In the genomic region with DNA sequence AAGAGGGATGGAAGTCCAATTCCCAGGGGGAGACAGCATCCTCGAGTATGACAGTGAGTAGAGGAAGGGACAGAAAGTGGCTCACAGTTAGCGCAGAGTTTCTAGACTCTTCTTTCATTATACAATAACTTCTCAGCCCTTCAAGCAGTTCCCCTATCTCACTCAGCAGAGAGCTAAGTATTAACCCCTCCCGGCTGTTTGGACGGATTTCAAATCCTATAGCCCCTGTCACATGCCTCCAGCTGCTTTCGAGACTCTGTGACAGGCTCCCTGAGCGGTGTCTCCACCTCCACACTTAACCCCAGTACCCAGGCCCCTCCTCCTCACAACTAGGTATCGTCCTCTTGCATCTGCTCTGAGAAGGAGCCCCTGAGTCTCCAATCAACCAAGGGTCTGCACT, we compare ENCODE assay signal across 25 mouse cellular contexts.
DNase-seq lines count a peak whose midpoint lies in the region; ATAC-seq and TF ChIP-seq lines count a peak whose summit lies in the region.
"Had no signal": no experiment of that assay in that cellular context is flagged by ENCODE, and none has a peak within 500 bp of the region (broad histone marks: within the 10 kb centered on the region; RNA-seq: fewer than 3 reads in every experiment).

No protein-coding gene starts in this region.

- DNase-seq in forebrain, postnatal 0 days = no peak
- no peak for DNase-seq in lung, adult 2 months
- peak; percentile 51 for DNase-seq in MEL (ENCODE audit: low read depth, low spot score)
- DNase-seq in gastrocnemius, postnatal 10 days = no peak
- no peak for DNase-seq in embryonic facial prominence, embryonic 10.5 days (ENCODE audit: low spot score)
- DNase-seq: adrenal gland, adult 2 months; adrenal gland, postnatal 14 days; cerebellum, adult 11 months; cerebellum, adult 2 months; cerebellum, adult 9-11 months; cerebellum, postnatal 25 days; embryo, embryonic 11 days; gastrocnemius, postnatal 36 days; heart, postnatal 10 days; heart, postnatal 36 days had no signal

- TF ChIP-seq POLR2A in lung, adult 2 months (IDR thresholded peaks at IDR 0.05; ENCODE audit: borderline replicate concordance, extremely low read depth, low read depth, low read length) = no peak
- TF ChIP-seq POLR2A in MEL (IDR thresholded peaks at IDR 0.05; ENCODE audit: control insufficient read depth in 1 of 2, insufficient read depth in 1 of 2, low read depth in 1 of 2, low read length in 2 of 2, poor library complexity in 1 of 2) = no peak

- no peaks in the 10 kb centered on the region for H3K79me2 ChIP-seq in MEL (ENCODE audit: control insufficient read depth, insufficient read depth, low read length, poor library complexity)

- WGBS in forebrain, embryonic 15.5 days = 48% methylated on average over 7 of the region's 7 CpGs
- WGBS in forebrain, postnatal 0 days = 51% methylated on average over 7 of the region's 7 CpGs
- WGBS in lung, embryonic 15.5 days = 43% methylated on average over 7 of the region's 7 CpGs
- WGBS in lung, adult 2 months = 69% methylated on average over 7 of the region's 7 CpGs
- 69% methylated on average over 7 of the region's 7 CpGs for WGBS in embryonic facial prominence, embryonic 10.5 days

- no peak overlapping the region for H3K4me3 ChIP-seq in forebrain, embryonic 15.5 days
- no peak overlapping the region for H3K4me3 ChIP-seq in forebrain, postnatal 0 days (ENCODE audit: low read depth, low read length)
- H3K4me3 ChIP-seq in lung, embryonic 15.5 days = no peak overlapping the region
- no peak overlapping the region for H3K4me3 ChIP-seq in lung, adult 2 months (replicated peaks; ENCODE audit: extremely low read depth, low read depth, low read length)
- no peak overlapping the region for H3K4me3 ChIP-seq in MEL (ENCODE audit: control insufficient read depth in 1 of 2, insufficient read depth in 1 of 2, low read depth in 2 of 2, low read length in 2 of 2)
- H3K4me3 ChIP-seq in embryonic facial prominence, embryonic 10.5 days = no peak overlapping the region
- H3K4me3 ChIP-seq: forebrain, embryonic 10.5 days; forebrain, embryonic 13.5 days; heart, embryonic 12.5 days; heart, embryonic 15.5 days; hindbrain, embryonic 10.5 days; hindbrain, embryonic 13.5 days had no signal

- no peak overlapping the region for H3K4me2 ChIP-seq in forebrain, embryonic 15.5 days (replicated peaks)
- H3K4me2 ChIP-seq in forebrain, postnatal 0 days (ENCODE audit: low read depth) = no peak overlapping the region
- no peak overlapping the region for H3K4me2 ChIP-seq in lung, embryonic 15.5 days
- H3K4me2 ChIP-seq: forebrain, embryonic 13.5 days; heart, embryonic 12.5 days; heart, embryonic 15.5 days; hindbrain, embryonic 13.5 days had no signal

- H3K27ac ChIP-seq in forebrain, embryonic 15.5 days (replicated peaks) = peak overlapping the region; percentile 27; the same call in 1 of the 2 replicates
- H3K27ac ChIP-seq in forebrain, postnatal 0 days (ENCODE audit: low read depth, low read length) = no peak overlapping the region
- no peak overlapping the region for H3K27ac ChIP-seq in lung, embryonic 15.5 days
- H3K27ac ChIP-seq in MEL (ENCODE audit: control insufficient read depth, low read depth, low read length) = no peak overlapping the region
- H3K27ac ChIP-seq in embryonic facial prominence, embryonic 10.5 days (replicated peaks) = no peak overlapping the region
- H3K27ac ChIP-seq: forebrain, embryonic 10.5 days; forebrain, embryonic 13.5 days; heart, embryonic 15.5 days; hindbrain, embryonic 10.5 days; hindbrain, embryonic 13.5 days had no signal

- H3K36me3 ChIP-seq in forebrain, embryonic 15.5 days = no peaks in the 10 kb centered on the region; the same call in 1 of the 2 replicates
- 0 out of 2 replicates have a peak, but pooled peaks cover 4% of the 10 kb centered on the region for H3K36me3 ChIP-seq in forebrain, postnatal 0 days (ENCODE audit: insufficient read depth)
- no peaks in the 10 kb centered on the region for H3K36me3 ChIP-seq in lung, embryonic 15.5 days
- H3K36me3 ChIP-seq in MEL (ENCODE audit: control insufficient read depth in 1 of 2, insufficient read depth in 2 of 2, low read length in 2 of 2) = no peaks in the 10 kb centered on the region
- H3K36me3 ChIP-seq in embryonic facial prominence, embryonic 10.5 days (replicated peaks) = peaks cover 46% of the 10 kb centered on the region
- H3K36me3 ChIP-seq: heart, embryonic 12.5 days; heart, embryonic 15.5 days had no signal

- TF ChIP-seq EP300 in MEL (IDR thresholded peaks at IDR 0.05; ENCODE audit: low read depth in 1 of 2, low read length in 2 of 2) = no peak

- TF ChIP-seq RAD21 in MEL (IDR thresholded peaks at IDR 0.05; ENCODE audit: low read depth, low read length) = no peak

- no peaks in the 10 kb centered on the region for H3K27me3 ChIP-seq in forebrain, embryonic 15.5 days
- H3K27me3 ChIP-seq in forebrain, postnatal 0 days (ENCODE audit: insufficient read depth, low read length) = no peaks in the 10 kb centered on the region
- no peaks in the 10 kb centered on the region for H3K27me3 ChIP-seq in lung, embryonic 15.5 days
- H3K27me3 ChIP-seq in MEL (ENCODE audit: control insufficient read depth in 1 of 2, insufficient read depth in 2 of 2, low read length in 2 of 2) = peaks cover 1 to 2% of the 10 kb centered on the region in 2 experiments; a peak in 2 of 4 replicates
- H3K27me3 ChIP-seq in embryonic facial prominence, embryonic 10.5 days (replicated peaks; ENCODE audit: low read depth, poor library complexity, severe bottlenecking) = no peaks in the 10 kb centered on the region
- H3K27me3 ChIP-seq: forebrain, embryonic 13.5 days; heart, embryonic 12.5 days; heart, embryonic 15.5 days; hindbrain, embryonic 13.5 days had no signal

- H3K9ac ChIP-seq in forebrain, embryonic 15.5 days (replicated peaks) = no peak overlapping the region
- no peak overlapping the region for H3K9ac ChIP-seq in forebrain, postnatal 0 days
- H3K9ac ChIP-seq in lung, embryonic 15.5 days = no peak overlapping the region
- H3K9ac ChIP-seq in MEL (ENCODE audit: control insufficient read depth, low read depth, low read length, poor library complexity, severe bottlenecking) = no peak overlapping the region
- H3K9ac ChIP-seq: forebrain, embryonic 13.5 days; heart, embryonic 12.5 days; heart, embryonic 15.5 days; hindbrain, embryonic 13.5 days had no signal

- no peak for ATAC-seq in forebrain, embryonic 15.5 days (replicated peaks)
- ATAC-seq in forebrain, postnatal 0 days = no peak
- ATAC-seq in lung, embryonic 15.5 days (ENCODE audit: borderline replicate concordance, extremely low read depth, low FRiP score, low TSS enrichment) = 0 out of 2 replicates have a peak, but pooled peaks have one; percentile 32
- ATAC-seq in megakaryocyte progenitor cell, adult 5-6 weeks (replicated peaks; ENCODE audit: poor library complexity) = peak; percentile 85
- ATAC-seq: forebrain, embryonic 13.5 days; hindbrain, embryonic 16.5 days had no signal

- peaks cover 59% of the 10 kb centered on the region for H3K4me1 ChIP-seq in forebrain, embryonic 15.5 days
- peaks cover 16% of the 10 kb centered on the region for H3K4me1 ChIP-seq in forebrain, postnatal 0 days (ENCODE audit: insufficient read depth)
- H3K4me1 ChIP-seq in lung, embryonic 15.5 days = no peaks in the 10 kb centered on the region
- H3K4me1 ChIP-seq in lung, adult 2 months (ENCODE audit: control insufficient read depth, insufficient read depth, low read length) = no peaks in the 10 kb centered on the region
- peaks cover 0 to under 1% of the 10 kb centered on the region in 2 experiments; a peak in 2 of 4 replicates for H3K4me1 ChIP-seq in MEL (ENCODE audit: control insufficient read depth in 1 of 2, insufficient read depth in 2 of 2, low read length in 2 of 2)
- peaks cover 26% of the 10 kb centered on the region for H3K4me1 ChIP-seq in embryonic facial prominence, embryonic 10.5 days

- H3K9me3 ChIP-seq in forebrain, embryonic 15.5 days = no peaks in the 10 kb centered on the region
- H3K9me3 ChIP-seq in forebrain, postnatal 0 days (ENCODE audit: low read length) = no peaks in the 10 kb centered on the region
- no peaks in the 10 kb centered on the region for H3K9me3 ChIP-seq in lung, embryonic 15.5 days
- H3K9me3 ChIP-seq in MEL (replicated peaks; ENCODE audit: insufficient read depth, low read length) = no peaks in the 10 kb centered on the region
- H3K9me3 ChIP-seq in embryonic facial prominence, embryonic 10.5 days = no peaks in the 10 kb centered on the region
- H3K9me3 ChIP-seq: forebrain, embryonic 10.5 days; forebrain, embryonic 13.5 days; heart, embryonic 12.5 days; heart, embryonic 15.5 days; hindbrain, embryonic 10.5 days; hindbrain, embryonic 13.5 days had no signal

- no peak for TF ChIP-seq CTCF in forebrain, postnatal 0 days (IDR thresholded peaks at IDR 0.05; ENCODE audit: low read depth)
- no peak for TF ChIP-seq CTCF in lung, adult 2 months (IDR thresholded peaks at IDR 0.05; ENCODE audit: insufficient read depth, low read length)
- no peak for TF ChIP-seq CTCF in MEL (IDR thresholded peaks at IDR 0.05 in 2 of 3, conservative IDR thresholded peaks at IDR 0.05 in 1 of 3; ENCODE audit: control insufficient read depth in 1 of 3, insufficient read depth in 1 of 3, low read depth in 2 of 3, low read length in 3 of 3, poor library complexity in 1 of 3, severe bottlenecking in 1 of 3)

TF ChIP-seq in MEL, 35 proteins besides CTCF, POLR2A, EP300 and RAD21:
- TF ChIP-seq USF1 (IDR thresholded peaks at IDR 0.05; ENCODE audit: low read depth, low read length) (peak; percentile 39; the same call in 1 of the 2 replicates), POLR2AphosphoS2 (IDR thresholded peaks at IDR 0.05; ENCODE audit: low read length) (no peak)
TF ChIP-seq in MEL: peak in this region for 1.

Comparison
In these comparisons a context has a peak if more than half of its experiments do, and no peak if none do; other contexts are left out.
1. ATAC-seq: peak in lung, embryonic 15.5 days (single experiment) and megakaryocyte progenitor cell, adult 5-6 weeks (single experiment); none in forebrain, embryonic 15.5 days (single experiment) and forebrain, postnatal 0 days (single experiment).